Mouse (Mus musculus): ENCODE measurements around the gene Gm6408.

- TF ChIP-seq CTCF (conservative IDR thresholded peaks at IDR 0.05; ENCODE audit: low read length): no peak
- no peak for TF ChIP-seq NANOG (IDR thresholded peaks at IDR 0.05; ENCODE audit: borderline replicate concordance, low read length)
These were observed 10.9 kb upstream of the Gm6408 start for GRCm38 (mm10) chr5:146470821-146471220.

Measured in E14TG2a.4 (cell line).